Mouse (Mus musculus) 3T3-L1 (cell line): ENCODE measurements around the gene Rab3ip.

Experiments used
- DNase-seq: peaks from one replicate; pipeline ENCODE4 v3.0.0-alpha.2; 2015; ENCODE audit warnings: low read depth, low spot score

Gene Rab3ip

DNA sequence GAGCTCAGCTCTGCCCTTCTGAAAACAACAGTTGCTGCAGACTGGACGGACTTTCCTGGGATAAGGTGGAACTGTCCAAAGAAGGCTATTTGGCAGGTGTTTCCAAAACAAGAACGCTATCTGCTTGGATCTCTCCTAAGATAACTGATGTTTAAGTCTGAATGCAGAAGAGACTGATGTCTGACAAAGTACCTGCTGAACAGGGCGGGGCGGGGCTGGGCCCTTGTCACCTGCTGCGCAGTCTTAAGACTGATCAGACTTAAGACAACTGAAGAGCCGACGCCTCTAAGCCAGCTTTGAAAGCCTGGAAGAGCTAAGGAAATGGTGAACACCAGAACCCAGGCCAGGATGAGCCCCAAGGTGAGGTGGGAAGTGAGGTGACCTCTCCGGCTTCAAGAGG lies 29.9 kb downstream of the Rab3ip start:
- no peak for DNase-seq

GRCm38 (mm10) chr10:116919368-116920317 lies 30.9 kb downstream of the Rab3ip start:
- DNase-seq = no peak

DNA sequence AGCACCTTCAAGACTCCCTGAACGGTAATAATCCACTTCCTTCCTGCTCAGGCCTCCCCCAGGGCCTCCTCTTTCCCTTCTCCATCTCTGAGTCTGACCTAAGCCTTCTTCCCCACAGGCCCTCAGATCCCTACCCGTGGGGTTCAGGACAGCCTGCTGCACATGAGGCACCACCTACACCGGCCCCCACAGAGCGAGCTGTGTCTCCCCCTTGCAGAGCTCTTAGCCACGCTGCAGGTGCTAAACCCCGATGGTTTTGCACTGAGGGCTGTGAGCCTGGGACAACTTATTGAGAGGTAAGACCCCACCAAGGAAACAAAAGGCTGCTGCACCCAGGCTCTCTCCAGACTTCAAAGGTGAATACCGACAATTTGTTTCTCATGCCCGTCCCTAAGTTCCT lies 34.0 kb downstream of the Rab3ip start:
- DNase-seq = no peak

DNA sequence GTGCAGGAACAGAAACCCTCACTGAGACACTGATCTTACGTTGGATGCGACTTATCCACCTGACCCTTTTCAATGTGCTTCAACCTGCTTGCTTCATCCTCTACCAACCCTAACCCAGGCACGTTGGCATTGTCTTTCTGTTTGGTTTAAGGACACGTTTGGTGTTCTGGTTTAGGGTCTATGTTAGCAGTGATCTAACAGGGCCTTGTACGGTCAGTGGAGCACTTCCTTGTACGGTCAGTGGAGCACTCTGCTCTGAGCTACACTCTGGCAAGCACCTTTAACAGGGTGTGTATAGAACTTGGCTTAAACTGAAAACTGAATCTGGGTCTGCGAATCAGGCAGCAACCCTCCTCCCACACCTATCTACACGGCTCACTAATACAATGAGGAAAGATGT lies 35.3 kb downstream of the Rab3ip start:
- DNase-seq = no peak

DNA sequence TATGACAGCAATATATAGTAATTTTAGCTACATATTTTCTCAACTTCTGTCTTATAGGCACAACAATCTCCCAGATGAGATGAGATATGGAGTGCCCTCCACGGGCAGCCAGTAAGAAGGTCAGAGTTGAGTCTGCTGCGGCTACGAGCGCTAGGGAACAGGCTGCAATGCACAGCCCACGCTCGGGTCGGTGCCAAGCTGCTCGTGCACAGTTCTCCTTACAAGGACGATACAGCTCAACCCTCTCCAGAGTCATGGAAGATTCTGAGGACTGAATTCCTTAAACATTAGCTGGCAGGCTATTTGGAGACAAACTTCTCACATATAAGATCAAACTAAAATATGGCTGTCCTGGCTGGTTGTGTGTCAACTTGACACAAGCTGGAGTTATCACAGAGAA lies 36.0 kb downstream of the Rab3ip start:
- DNase-seq = peak; percentile 6

DNA sequence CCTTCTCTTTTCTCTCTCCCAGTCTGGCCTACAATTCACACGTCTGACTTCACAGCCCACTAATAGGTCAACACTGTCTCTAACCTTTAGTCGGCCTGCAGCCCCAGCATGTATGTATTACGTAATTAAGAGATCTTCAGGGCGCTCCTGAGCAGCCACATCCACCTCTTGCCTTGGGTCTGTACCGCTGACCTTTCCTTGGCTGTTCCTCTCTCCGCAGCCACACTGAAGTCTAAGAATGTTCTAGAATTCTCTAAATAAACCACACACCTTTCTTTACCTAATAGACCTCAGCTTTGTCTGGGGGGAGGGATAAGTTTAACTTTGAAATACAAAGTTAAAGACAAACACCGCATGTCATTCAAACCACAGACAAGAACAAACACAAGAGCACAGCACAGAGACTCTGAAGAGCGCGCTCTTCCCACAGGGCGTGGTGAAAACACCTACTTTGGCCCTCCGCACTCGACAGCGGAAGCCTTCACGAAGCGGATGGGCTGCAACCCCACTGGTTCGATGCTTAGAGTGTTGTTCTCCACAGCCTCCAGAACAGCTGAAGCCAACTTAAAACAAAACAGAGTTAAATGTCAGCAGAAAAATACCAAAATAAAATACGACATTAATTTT lies 36.8 kb downstream of the Rab3ip start:
- no peak for DNase-seq

DNA sequence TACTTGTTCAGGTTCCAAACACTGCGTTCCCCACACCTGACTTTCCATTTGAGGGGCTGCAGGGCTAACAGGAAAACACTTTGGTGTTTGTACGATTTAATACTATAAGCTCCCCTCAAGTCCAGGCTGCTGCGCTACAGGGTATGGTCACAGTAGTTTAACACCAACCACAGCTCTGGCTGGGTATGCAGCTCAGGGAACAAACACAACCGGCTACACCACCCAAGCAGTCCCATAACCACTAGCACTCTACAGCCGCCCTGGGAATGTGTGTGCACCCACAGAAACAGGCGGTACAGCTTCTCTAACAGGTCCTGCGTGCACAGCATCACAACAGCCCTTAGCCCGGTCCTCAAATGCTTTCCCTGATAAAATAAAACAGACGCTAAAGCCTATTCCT lies 37.7 kb downstream of the Rab3ip start:
- no peak for DNase-seq

DNA sequence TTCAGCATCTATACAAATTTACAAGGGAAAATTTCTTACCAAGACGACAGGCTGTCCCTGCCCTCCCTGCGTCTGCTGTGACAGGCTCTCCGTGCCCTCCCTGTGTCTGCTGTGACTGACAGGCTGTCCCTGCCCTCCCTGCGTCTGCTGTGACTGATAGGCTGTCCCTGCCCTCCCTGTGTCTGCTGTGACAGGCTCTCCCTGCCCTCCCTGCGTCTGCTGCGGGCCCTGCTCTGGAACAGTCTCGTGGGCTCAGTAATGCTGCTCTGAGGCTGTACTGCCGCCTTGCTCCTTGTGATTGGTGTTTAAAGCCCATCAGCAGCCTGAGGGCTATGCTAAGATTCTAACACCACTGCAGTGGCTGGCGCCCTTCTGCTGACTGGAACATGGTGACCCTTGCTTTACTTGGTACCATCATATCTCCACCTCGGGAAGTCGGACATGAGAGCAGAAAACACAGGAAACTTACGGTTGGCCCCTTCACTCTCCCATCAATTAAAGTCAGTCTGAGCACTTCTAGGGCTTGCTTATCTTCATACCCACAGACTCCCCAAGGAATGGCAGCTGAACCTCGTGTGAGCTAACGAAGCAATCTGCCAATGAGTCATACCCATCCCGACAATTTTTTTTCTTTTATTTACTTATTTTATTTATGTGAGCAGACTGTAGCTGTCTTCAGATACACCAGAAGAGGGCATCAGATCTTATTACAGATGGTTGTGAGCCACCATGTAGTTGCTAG lies 41.5 kb downstream of the Rab3ip start:
- no peak for DNase-seq

GRCm38 (mm10) chr10:116906794-116907193 lies 43.8 kb downstream of the Rab3ip start:
- no peak for DNase-seq

DNA sequence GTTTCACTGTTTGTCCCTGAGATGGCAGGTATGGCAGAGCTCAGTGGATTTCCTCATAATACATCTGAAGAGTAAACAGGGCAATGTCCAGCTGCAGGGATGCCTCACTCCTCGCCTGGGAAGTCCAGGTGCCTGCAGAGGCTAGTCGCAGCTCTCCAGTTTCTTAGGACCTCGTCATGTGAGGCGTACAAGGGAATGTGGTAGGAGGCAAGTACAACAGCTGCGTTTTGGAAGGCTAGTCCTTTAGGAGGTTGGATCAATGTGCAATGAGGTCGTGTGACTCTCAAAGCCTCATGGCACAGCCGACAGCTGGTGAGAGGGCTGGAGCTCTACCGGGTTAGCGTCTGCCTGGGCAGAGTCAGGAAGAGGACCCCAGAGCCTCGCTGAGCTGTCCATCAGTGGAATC lies 46.1 kb downstream of the Rab3ip start:
- no peak for DNase-seq

- no peak for DNase-seq
These were observed 54.0 kb downstream of the Rab3ip start, which contains the start of gene Myrfl for GRCm38 (mm10) chr10:116896336-116897177. Gene Myrfl (minus strand): TSS chr10:116896919.

DNA sequence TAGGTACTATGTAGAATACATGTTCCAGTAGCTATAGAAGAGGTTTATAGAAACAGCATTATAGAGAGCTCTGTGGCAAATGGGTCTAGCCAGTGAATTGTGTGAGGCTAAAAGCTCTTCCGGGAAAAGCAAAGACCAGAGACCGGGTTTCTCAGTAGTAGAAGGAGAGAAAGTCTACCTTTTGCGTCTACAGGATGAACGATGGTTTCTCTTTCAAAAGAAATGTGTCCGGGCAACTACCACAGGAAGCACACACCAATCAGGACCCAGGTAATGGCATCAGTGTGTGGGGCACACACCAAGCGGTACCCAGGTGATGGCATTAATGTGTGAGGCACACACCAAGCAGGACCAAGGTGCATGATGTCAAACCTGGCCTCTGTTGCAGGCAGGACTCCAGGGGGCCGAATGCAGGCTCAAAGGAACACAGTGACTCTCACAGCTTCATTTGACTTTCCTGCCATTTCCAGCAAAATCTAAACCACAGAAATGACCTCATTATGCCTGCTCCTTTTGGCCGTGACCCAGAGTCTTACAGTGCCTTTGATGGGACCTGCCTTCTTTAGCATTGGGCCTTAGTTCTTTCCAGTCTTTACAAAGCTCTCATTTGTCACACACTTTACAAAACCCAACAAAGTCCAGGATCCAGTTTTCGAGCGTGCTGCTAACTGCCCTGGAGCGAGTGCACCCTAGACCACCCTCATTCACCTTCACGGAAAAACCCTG lies 55.3 kb downstream of the Rab3ip start:
- peak; percentile 26 for DNase-seq

DNA sequence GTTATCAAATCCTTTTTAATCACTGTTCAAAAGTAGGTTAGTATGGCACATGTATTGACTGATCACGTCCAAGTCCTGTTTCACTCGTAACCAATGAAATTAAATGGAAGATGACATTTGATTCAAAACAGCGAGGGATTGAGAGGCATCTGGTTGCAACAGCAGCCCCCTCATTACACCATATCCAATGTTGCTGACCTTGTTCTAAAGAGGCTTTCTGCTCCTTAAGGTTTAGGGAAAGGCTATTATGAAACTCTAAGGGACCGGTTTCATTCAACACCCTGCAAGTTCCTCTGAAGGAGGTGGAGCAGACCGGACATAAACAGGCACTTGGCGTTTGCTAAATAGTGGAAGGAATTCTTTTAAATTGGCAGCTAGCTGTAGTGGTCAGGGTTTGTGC lies 56.0 kb downstream of the Rab3ip start:
- DNase-seq = no peak

GRCm38 (mm10) chr10:116893753-116894152 lies 56.8 kb downstream of the Rab3ip start:
- DNase-seq = peak; percentile 55

- no peak for DNase-seq
These were observed 60.0 kb downstream of the Rab3ip start for GRCm38 (mm10) chr10:116890587-116890986.

DNA sequence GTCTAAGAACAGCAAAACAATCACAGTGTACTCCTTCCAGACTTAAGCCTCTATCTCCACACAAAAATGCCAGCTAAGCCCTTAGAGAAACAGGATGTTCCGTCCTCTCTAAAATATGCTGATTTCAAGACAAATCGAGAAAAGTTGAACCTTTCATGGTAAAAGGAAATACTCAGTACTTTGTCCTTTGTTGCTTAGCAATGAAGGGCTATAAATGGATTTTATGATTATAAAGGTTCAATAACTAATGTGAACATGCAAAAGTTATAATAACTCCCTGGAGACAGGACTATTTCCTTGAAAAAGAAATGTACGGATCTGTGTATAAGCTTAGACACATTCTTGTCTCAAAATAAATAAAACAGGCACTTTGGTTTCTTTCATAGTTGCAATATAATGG lies 66.0 kb downstream of the Rab3ip start:
- no peak for DNase-seq

DNA sequence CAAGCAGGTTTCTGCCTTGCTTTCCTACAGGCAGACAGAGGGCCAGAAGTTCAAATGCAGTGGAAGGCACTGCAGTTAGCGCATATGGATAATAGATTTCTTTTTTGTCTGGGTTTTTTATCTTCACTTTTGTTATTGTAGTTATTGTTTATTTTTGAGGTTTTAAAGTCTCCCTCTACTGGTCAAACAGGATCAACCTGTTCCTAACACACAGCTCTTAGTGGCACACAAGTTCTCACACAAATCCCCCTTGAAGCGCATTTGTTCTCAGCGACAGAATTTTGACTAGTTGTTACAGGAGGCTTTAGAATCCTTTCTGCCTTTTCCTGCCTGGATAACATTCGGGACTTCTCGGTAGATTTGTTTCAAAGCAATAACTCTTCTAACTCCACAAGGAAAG lies 67.0 kb downstream of the Rab3ip start:
- DNase-seq = no peak

DNA sequence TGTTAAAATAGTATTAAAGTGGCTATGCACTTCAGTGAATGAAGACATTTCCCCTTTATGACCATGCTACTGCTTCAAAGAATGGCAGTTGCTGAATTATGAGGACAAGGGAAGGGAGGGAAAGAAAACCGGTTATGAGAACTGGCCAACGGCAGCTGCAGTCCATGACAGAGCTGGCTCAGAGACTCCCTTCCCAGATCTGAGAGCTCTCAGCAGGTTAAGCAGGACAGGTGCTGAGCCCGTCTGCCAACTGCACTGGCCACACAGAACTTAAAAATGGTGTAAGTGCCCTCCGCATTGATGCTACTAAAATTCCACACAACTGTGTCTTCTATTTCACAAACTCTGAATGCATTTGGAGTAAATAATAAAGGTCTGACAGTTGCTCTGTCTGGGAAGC lies 73.1 kb downstream of the Rab3ip start:
- DNase-seq = no peak

DNA sequence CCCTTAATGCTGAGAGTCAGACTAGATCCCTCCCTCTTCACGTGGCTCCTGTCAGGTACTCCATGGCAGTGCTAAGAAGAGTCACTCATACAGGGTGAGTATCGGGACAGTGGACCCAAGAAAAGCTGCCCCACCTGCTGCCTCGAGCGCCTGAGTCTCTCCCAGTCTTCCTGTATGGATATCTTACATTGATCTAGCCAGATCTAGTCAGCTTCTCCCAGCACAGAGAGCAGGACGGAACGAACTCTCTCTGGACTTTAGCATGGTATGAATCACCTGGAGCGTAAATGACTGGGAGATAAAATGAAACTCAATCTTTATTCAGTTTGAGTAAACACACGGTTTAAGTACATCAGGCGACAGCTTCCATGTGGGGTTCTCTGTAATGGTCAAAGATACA lies 76.1 kb downstream of the Rab3ip start:
- DNase-seq = no peak

GRCm38 (mm10) chr10:116872016-116872410 lies 78.6 kb downstream of the Rab3ip start:
- no peak for DNase-seq
